Mouse (Mus musculus) myocyte (in vitro differentiated cells): ENCODE results near the gene Fign.

Experiments used
- E2F4 ChIP-seq: IDR thresholded peaks from one replicate; pipeline ENCODE4 v1.6.1; 2011; ENCODE audit warnings: mild to moderate bottlenecking, control low read depth, moderate library complexity; ENCODE audit not compliant: insufficient read depth
- MAX ChIP-seq: IDR thresholded peaks from one replicate; pipeline ENCODE4 v1.6.1; 2011; ENCODE audit warnings: low read depth, mild to moderate bottlenecking, control low read depth
- POLR2A ChIP-seq: IDR thresholded peaks from one replicate; pipeline ENCODE4 v1.6.1; 2011; ENCODE audit warnings: low read depth, mild to moderate bottlenecking, control low read depth, moderate library complexity; ENCODE audit not compliant: insufficient read length
- POLR2AphosphoS2 ChIP-seq: IDR thresholded peaks from one replicate; pipeline ENCODE4 v1.6.1; 2011; ENCODE audit warnings: low read depth, control low read depth; ENCODE audit not compliant: insufficient read length
- REST ChIP-seq: IDR thresholded peaks from one replicate; pipeline ENCODE4 v1.6.1; 2011; ENCODE audit warnings: mild to moderate bottlenecking, control low read depth, moderate library complexity; ENCODE audit not compliant: insufficient read depth, insufficient read length
- TCF12 ChIP-seq: IDR thresholded peaks from one replicate; pipeline ENCODE4 v1.6.1; 2011; ENCODE audit warnings: mild to moderate bottlenecking, control low read depth; ENCODE audit not compliant: poor library complexity, insufficient read depth, severe bottlenecking
- TCF3 ChIP-seq: IDR thresholded peaks from one replicate; pipeline ENCODE4 v1.6.1; 2011; ENCODE audit warnings: low read depth, control low read depth; ENCODE audit not compliant: insufficient read length
- USF1 ChIP-seq: IDR thresholded peaks from one replicate; pipeline ENCODE4 v1.6.1; 2011; ENCODE audit warnings: low read depth, mild to moderate bottlenecking, control low read depth, moderate library complexity

- TF ChIP-seq POLR2A (no peak), TCF3 (no peak), REST (no peak), TCF12 (no peak), E2F4 (no peak), MAX (no peak), USF1 (no peak), POLR2AphosphoS2 (no peak)
These were observed 171.2 kb downstream of the Fign start for GRCm38 (mm10) chr2:63926481-63927097.
